Mouse (Mus musculus) spleen, postnatal 0 days (tissue): Measurements from ENCODE around the gene Tbck. TPM values are rescaled to one million over a fixed set of nuclear protein-coding genes. Genes with fewer than 3 reads are reported as not detected.

Experiments
- polyA plus RNA-seq: library from polyadenylated mRNA; unstranded; fragments of >200 nt; fragmentation: Nextera tagmentation; extraction: Ambion mirVana; gene quantifications from 2 replicates; pipeline ENCODE4 v1.2.1, GENCODE M21; 2015

The Tbck gene
- polyA plus RNA-seq: 7.7 and 9.2 TPM in 2 replicates

GRCm38 (mm10) chr3:132683447-132684230, at the start of gene Tbck:
Gene Tbck, plus strand, starts transcription at chr3:132684144.

GRCm38 (mm10) chr3:132684231-132684928, 436 bp downstream of the Tbck start, which contains the start of gene Aimp1:
Gene Aimp1, minus strand, starts transcription at chr3:132684370.

Other genes with a start within 250 kb of the Tbck start
- gene Gimd1, start 54.3 kb upstream of the Tbck start, polyA plus RNA-seq: not detected in 2 replicates
- 48.5 TPM in 2 replicates for gene Aimp1, start 226 bp downstream of the Tbck start, polyA plus RNA-seq